Mouse (Mus musculus): ENCODE data around the gene Il17rd. TPM values are rescaled to one million over a fixed set of nuclear protein-coding genes. Genes with fewer than 3 reads are reported as not detected.

The Il17rd gene
- polyA plus RNA-seq, 1 experiment: 0.98 TPM

- 73% methylated on average over 5 of the region's 5 CpGs for WGBS
- DNase-seq (ENCODE audit: low read depth, low spot score): no peak
Observed at GRCm38 (mm10) chr14:27081536-27082275, 43.0 kb downstream of the Il17rd start.

GRCm38 (mm10) chr14:27085471-27085870 lies 46.7 kb downstream of the Il17rd start:
- 81% methylated on average over 5 of the region's 5 CpGs for WGBS
- DNase-seq (ENCODE audit: low read depth, low spot score): no peak

DNA sequence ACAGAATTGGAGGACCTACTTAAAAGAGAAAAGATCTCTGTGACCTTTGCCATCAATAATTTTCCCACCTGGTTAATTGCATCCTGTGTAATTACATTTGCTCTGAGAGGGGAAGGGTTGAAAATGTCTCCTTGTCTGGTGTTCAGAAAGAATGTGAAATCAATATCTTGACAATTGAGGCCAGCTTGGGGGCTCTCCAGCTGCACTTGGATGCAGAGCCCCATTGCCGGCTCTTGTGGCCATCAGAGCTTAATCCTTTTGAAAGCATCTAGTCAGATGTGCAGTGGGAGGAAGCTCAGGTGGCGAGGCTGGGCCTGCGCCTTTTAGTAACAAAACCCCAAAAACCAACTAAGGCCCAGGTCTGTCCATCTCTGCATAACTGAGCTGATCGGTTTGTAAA lies 47.3 kb downstream of the Il17rd start:
- DNase-seq (ENCODE audit: low read depth, low spot score): no peak
- WGBS: 92% methylated on average over 4 of the region's 4 CpGs

- no peak for DNase-seq (ENCODE audit: low read depth, low spot score)
- 84% methylated on average over 5 of the region's 5 CpGs for WGBS
Observed at GRCm38 (mm10) chr14:27094247-27094646, 55.5 kb downstream of the Il17rd start.

- no peak for DNase-seq (ENCODE audit: low read depth, low spot score)
- 77% methylated on average over 9 of the region's 9 CpGs for WGBS
Observed at GRCm38 (mm10) chr14:27096133-27096532, 57.4 kb downstream of the Il17rd start.

DNA sequence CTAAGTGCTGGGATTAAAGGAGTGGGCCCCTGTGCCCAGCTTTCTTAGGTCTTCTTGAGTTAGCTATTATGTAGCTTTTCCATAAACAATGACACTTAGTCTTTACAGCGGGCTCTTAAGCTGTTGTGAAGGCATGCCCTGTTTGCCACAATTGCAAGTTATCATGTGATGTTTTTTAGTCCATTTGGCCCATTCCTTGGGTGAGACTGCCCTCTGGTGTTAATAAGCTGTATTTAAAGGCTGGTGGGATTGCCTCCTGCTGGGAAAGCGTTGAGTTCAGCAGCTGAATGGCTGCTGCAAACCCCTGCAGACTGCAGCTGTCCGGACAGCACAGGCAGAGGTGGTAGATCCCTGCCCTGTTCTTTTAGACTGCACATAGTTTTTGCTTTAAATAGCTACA lies 58.0 kb downstream of the Il17rd start:
- 31% methylated on average over 3 of the region's 3 CpGs for WGBS
- no peak for DNase-seq (ENCODE audit: low read depth, low spot score)

DNA sequence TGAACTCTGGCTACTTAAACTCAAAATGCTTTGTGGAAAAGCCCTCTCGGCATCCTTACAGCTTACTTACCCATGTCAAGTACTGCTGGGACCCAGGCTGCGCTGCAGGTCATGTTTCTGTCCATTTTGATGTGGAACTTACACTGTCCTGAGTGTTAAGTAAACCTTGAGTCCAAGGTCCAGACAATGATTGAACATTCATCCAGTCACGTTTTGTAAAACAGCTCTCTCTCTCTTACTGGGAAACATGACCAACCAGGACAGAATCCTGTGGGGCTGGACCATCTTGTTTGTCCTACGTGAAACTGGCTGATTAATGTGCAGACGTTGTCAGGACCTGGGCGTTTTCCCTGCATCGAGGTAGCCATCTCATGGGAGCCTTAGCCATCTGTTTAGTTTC lies 63.0 kb downstream of the Il17rd start:
- no peak for DNase-seq (ENCODE audit: low read depth, low spot score)
- 43% methylated on average over 7 of the region's 7 CpGs for WGBS

DNA sequence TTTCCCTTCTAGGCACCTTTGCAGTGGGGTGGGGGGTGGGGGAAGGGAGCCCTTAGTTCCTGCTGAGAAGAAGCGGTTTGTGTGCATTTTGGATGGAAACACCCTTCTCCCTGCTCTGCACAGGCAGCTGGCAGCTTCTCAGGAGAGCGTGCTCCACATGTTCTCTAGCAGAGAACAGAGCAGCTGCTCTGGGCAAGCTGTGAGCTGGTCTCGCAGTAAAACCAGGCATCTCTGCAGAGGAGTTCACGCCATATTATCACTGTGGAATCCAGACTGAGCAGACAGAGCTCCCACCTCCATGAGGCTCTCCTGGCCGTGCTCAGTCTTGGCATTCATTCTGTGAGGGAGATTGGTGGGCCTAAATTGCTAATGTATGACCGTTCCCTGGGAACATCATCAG lies 64.0 kb downstream of the Il17rd start:
- no peak for DNase-seq (ENCODE audit: low read depth, low spot score)
- 88% methylated on average over 6 of the region's 6 CpGs for WGBS

DNA sequence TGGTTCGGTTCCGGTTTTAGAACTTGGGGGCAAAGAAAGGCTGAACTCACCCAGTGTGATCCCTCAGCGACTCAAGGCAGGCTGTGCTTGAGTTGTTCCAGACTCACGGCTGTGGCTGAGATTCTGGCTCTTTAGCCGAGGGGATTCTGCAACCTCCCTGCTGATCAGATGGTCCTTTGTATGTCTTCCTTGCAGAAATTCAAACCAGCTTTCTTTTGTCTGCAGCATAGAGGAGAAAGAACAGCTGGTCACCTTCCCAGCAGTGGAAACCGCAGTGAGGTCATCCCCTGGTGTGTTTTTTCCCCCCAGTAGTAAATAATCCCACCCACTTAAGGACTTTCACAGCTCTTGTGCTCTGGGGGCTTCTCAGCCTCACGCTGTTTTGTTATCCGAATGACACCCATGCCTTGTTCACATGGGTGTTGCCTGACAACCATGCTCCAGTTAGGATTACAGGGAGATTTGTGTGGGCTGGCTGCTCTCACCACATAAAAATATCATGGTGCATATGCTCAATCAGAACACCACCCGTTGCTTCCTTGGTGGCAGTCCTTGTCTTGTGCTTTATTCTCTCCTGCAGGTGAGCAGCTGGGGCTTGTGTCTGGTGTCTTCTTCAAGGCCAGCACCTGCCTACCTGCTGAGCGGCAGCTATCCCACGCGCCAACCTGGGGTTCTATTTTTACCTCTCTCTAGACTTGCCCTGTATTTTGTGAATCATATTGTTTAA lies 67.2 kb downstream of the Il17rd start:
- no peak for DNase-seq (ENCODE audit: low read depth, low spot score)
- WGBS: 74% methylated on average over 12 of the region's 12 CpGs

DNA sequence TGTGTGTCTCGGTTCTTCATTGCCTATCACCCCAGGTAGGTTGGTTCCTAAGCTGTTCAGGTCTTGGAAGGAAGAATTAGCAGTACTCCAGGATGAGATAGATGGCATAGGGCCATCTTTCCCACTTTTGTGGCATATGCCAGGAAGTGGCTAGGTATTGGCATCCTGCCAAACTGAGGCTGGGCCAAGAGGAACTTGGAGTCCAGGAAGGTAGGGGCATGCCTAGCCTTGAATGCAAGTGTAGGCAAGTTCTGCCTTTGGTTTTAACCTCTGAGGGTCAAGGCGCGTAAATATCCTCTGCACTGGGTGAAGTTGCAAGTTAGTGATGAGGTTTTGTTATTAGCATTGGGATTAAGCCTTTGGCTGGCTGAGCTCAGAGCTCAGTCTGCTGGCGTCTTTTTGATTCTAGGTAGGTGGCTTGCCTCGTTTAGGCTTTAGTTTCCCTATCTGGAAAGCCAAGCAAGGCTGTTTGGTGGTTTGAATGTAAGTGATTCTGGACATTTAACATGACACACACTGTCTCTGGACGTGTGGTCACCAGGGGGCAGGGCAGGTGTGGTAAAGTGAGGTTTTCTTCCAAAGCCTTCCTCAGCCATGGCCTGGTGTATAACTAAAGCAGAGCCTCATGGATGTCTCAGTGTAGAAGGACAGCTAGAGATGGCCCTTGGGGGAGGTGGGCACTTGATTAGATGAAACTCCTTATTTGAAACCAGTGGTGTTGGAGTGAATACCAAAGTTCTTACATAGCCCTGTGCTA lies 70.2 kb downstream of the Il17rd start:
- WGBS: 44% methylated on average over 6 of the region's 6 CpGs
- no peak for DNase-seq (ENCODE audit: low read depth, low spot score)

- WGBS: 2% methylated on average over 58 of the region's 58 CpGs
Observed at GRCm38 (mm10) chr14:27114362-27115274, 75.9 kb downstream of the Il17rd start, which contains the start of gene Arhgef3. Arhgef3 (plus strand) TSS chr14:27114899.

DNA sequence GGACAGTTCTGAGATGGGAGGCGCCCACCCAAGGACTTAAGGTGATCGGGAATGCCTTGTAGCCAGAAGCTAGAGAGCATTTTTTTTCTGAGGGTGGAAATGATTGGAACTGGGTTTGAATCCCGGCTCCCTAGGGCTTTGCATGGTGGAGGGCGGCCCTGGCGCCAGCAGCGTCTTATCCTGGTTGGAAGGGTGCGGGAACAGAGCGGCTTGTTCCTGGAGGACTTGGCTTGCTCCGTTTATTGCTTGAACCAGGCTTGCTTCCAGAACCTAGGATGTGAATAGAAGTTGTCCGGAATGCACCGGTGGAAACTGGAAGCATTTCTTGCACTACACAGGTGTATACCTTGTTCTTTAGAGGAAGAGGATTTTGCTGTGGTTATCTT lies 76.5 kb downstream of the Il17rd start:
- no peak for DNase-seq (ENCODE audit: low read depth, low spot score)
- 5% methylated on average over 11 of the region's 11 CpGs for WGBS

More at GRCm38 (mm10) chr14:27114362-27115274, 75.9 kb downstream of the Il17rd start, which contains the start of gene Arhgef3:
- DNase-seq (ENCODE audit: low read depth, low spot score): peak; percentile 36

DNA sequence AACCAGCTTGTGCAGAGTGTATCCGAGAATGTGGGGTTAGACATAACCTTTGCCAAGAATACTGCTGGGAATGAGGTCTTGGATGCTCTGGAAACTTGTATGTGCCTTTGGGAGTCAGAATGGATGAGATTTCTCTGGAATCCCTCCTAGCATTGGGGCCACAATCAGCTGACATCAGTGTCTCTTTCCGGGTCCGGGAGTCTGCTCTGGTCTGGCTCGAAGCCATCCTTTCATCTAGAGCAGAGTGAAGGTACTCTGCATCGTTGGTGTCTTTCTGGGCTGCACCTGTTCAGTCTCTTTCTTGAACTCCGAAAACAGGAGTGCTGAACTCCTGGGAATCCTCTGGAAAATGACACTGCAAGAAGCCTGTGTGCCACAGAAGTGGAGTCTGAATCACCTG lies 77.2 kb downstream of the Il17rd start:
- WGBS: 20% methylated on average over 6 of the region's 6 CpGs
- no peak for DNase-seq (ENCODE audit: low read depth, low spot score)

- no peak for DNase-seq (ENCODE audit: low read depth, low spot score)
- 67% methylated on average over 4 of the region's 4 CpGs for WGBS
Observed at GRCm38 (mm10) chr14:27116577-27117165, 77.9 kb downstream of the Il17rd start.

DNA sequence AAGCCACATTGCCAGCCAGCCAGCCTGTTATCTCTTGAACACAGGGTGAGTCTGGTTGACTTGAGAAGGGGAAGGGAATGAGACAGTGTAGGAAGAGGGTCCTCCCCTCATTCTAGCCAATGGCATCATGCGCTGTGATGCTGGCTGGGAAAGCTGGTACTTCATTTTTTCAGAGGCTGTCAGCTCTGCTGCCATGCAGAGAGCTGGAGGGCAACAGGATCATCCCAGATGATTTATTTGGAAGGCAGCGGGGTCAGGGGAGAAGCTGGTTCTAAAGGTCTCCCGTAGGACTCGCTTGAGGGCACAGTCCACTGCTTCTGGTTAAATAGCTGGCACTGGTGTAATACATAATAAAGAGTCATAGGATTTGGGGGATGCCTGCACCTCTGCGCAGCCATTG lies 79.8 kb downstream of the Il17rd start:
- no peak for DNase-seq (ENCODE audit: low read depth, low spot score)
- 81% methylated on average over 5 of the region's 5 CpGs for WGBS

GRCm38 (mm10) chr14:27122646-27123045 lies 83.9 kb downstream of the Il17rd start:
- WGBS: 47% methylated on average over 3 of the region's 3 CpGs

DNA sequence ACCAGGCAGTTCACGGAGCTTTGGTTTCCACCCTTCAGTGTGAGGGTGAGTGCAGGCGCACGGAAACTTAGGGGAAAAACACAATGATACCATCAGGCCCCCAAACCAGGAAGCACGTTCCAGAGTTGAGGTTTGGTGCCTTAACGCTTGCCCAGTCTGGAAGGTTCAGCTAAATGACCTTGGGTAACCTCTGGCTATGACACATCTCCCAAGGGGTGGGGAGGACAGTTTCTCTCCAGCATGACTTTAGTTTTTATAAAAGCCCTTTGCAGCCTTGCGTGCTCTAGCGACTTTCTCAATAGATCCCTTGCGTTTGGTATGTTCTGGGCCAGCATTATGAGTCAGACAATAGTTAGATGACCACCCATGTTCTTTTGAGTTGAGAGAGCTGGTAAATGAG lies 84.8 kb downstream of the Il17rd start:
- DNase-seq (ENCODE audit: low read depth, low spot score): no peak
- WGBS: 26% methylated on average over 8 of the region's 8 CpGs

More at GRCm38 (mm10) chr14:27122646-27123045, 83.9 kb downstream of the Il17rd start:
- DNase-seq (ENCODE audit: low read depth, low spot score): no peak

DNA sequence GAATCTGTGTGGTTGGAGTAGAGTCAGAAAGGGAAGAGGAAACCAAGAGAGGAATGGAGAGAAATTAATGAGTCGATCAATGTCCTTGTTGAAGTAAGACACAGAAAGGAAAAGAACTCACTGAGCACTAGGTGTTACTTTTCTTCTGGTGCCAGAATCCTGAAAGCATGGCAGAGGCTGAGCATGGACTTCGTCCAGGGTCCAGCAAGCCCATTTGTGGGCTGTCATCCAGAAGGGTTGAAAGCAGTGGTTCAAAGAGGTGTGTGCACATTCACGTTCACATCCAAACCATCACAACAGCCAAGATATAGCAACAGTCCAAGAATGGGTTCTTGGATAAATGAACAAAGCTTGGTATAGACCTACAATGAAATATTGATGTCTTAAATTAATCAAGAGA lies 91.3 kb downstream of the Il17rd start:
- DNase-seq (ENCODE audit: low read depth, low spot score): no peak

GRCm38 (mm10) chr14:27130676-27131075 lies 91.9 kb downstream of the Il17rd start:
- DNase-seq (ENCODE audit: low read depth, low spot score): no peak
- WGBS: 27% methylated on average over 1 of the region's 1 CpGs

More for the DNA sequence above, 91.3 kb downstream of the Il17rd start:
- WGBS: 98% methylated on average over 3 of the region's 3 CpGs

All from large intestine, adult 2 months (tissue).